Mouse (Mus musculus): ENCODE data around the gene Lbhd1.
A peak's percentile ranks its signal among the peaks of the same experiment; 100 is the strongest.
"Not testable (repeated sequence)": the region's sequence is repeated elsewhere in the genome, so short reads cannot be mapped to it uniquely, and the experiment has no call there.

Lbhd1 gene

DNA sequence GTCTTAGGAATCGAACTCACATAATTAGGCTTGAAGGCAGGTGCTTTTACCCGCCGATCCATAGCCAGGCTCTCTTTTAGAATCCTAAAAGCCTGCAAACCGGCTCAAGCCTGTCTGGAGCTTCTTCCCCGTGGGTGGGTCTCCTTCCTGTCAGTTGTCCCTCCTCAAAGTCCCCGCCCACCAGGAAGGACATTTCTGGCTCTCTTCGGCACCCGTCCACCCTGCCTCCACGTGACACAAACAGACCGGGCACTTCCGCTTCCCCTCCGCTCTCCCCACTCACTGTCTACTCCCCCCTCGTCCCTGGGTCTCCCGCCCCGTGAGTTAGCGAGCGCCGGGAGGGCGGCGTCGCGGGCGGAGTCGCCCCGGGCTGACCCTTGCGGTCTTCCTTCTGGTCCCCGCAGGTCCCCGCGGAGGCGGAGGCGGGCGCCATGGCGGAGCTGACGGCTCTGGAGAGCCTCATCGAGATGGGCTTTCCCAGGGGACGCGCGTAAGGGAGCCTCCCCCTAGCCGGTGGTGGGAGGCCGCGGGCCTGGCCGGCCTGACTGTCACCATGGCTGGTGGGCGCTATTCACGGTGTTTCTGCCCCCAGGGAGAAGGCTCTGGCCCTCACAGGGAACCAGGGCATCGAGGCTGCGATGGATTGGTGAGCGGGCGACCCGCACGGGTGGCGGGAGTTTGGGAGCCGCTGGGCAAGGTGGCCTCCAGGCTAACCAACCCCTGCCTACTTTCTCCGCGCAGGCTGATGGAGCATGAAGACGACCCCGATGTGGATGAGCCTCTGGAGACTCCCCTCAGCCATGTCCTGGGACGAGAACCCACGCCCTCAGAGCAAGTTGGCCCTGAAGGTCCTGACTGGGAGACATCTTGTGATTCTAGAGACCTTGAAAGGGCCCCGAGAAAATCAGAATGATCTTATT, 12.0 kb upstream of the Lbhd1 start, which contains the start of gene Ubxn1:
Gene Ubxn1, plus strand, starts transcription at position 230 of the 920 bp plus-strand sequence.
- DNase-seq (ENCODE audit: low read depth in 1 of 2, low spot score in 2 of 2) = peak; percentile 93 to 94

DNA sequence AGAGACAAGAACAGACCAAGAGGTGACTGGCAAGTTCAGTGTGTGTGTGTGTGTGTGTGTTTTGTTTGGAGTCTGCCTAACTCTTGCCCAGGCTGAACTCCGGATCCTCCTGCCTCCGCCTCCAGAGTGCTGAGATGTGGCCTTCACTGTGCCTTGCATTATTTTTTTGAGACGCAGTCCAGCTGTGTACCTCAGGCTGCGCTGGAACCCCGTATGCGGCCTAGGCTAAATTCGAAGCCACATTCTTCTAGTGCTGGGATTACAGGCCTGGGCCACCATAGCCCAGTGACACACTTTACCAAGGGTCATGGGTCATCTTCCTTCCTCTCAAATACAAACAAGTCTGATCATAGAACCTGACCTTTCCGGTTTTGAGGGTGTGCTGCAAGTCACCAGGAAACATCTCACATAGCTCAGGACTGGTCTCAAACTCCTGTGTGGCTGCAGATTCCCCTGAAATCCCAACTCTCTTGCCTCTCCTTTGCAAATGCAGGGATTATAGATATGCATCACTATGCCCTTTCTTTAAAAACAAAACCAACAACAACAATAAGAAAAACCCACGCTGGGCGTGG, 11.2 kb upstream of the Lbhd1 start:
- DNase-seq (ENCODE audit: low read depth in 1 of 2, low spot score in 2 of 2) = no peak

DNA sequence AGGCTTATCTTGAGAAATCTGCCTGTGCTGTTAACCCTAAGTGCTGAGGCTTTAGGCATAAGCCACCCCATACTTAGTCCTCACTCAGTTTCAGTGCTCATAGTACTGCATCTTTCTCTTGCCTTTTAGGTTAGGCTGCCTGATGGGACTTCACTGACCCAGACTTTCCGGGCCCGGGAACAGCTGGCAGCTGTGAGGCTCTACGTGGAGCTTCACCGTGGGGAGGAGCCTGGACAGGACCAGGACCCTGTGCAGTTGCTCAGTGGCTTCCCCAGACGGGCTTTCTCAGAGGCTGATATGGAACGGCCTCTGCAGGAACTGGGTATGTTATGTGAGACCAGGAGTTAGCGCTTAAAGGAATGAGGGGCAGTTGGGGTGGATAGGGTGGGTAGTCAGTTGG, 8.5 kb upstream of the Lbhd1 start:
- no peak for DNase-seq (ENCODE audit: low read depth in 1 of 2, low spot score in 2 of 2)

DNA sequence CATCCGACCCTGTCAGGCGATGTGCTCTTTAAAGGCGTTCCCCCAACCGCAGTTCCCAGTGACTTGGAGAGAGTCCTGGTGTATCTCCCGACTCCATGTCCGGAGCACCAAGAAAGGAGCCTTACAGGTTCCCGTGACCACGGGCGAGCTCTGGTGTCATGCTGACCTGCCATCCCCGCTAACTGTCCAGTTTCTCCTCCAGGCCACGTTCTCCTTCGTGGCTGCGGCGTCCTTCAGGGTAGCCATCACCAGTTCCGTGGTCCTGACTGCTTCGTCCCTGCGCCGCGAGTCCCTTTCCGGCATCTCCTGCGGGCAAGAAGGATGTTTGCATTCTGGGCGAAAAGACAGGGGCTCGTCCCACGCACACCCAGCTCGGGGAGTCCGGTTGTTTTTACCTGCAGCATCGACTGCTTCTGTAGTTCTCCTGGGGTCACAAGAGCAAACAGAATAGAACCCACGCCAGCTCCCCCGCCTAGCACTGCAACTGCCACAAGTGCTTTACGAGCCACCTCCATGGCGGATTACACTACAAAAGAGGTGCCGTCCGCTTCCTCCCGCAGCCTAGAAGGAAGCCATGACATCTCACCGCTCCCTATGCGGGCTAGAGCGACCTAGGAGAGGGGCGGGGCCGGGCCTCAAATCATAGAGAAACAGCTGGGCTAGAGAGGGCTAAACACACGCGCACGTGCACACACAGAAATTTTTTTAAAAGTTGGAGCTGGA, 3.1 kb upstream of the Lbhd1 start, which contains the start of gene Uqcc3:
Gene Uqcc3, minus strand, starts transcription at position 613 of the 723 bp plus-strand sequence.
- peak; percentile 72 to 85 for DNase-seq (ENCODE audit: low read depth in 1 of 2, low spot score in 2 of 2)

DNA sequence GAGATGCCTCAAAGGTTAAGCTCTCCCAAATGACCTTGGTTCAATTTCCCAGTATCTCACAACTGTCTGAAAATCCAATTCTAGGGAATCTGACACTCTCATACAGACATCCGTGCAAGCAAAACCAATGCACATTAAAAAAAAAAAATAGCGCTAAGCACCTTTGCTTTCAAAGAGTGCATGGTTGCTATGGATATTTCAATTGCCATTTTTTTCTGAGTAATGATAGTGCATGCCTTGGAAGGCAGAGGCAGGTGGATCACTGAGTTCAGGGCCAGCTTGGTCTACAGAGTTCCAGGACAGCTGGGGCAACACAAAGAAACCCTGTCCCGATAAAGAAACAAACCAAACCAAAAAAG, 2.5 kb upstream of the Lbhd1 start:
- no peak for DNase-seq (ENCODE audit: low read depth in 1 of 2, low spot score in 2 of 2)

DNA sequence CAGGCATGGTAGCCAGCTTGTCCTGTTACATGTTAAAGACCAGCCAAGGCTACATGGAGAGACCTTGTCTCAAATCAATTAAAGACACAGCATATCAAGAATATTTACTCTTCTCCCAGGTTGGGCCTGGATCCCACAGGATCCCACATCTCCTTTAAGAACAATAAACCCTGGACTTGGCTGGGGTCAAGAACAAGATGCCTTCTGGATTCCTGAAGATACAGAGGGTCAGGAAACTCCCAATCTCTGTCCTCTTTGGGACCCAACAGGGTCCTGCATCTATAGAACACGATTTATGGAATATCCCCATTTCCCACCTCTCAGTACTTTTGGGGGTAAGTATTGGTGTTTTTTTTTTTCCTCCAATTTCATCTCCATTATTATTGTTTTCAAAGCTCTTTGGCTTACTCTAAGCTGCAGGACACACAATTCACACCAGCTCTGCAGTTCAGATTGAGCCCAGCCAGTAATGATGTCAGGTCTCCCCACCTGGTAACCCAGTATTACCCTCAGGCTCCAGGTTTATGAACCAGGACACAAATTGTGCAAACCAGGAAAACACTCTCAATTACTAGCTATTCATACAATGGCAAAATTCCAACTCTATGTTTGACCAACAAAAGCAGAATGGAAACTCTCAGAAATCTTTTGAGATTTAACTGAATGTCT, 3.5 kb downstream of the Lbhd1 start:
- DNase-seq (ENCODE audit: low read depth in 1 of 2, low spot score in 2 of 2) = no peak

DNA sequence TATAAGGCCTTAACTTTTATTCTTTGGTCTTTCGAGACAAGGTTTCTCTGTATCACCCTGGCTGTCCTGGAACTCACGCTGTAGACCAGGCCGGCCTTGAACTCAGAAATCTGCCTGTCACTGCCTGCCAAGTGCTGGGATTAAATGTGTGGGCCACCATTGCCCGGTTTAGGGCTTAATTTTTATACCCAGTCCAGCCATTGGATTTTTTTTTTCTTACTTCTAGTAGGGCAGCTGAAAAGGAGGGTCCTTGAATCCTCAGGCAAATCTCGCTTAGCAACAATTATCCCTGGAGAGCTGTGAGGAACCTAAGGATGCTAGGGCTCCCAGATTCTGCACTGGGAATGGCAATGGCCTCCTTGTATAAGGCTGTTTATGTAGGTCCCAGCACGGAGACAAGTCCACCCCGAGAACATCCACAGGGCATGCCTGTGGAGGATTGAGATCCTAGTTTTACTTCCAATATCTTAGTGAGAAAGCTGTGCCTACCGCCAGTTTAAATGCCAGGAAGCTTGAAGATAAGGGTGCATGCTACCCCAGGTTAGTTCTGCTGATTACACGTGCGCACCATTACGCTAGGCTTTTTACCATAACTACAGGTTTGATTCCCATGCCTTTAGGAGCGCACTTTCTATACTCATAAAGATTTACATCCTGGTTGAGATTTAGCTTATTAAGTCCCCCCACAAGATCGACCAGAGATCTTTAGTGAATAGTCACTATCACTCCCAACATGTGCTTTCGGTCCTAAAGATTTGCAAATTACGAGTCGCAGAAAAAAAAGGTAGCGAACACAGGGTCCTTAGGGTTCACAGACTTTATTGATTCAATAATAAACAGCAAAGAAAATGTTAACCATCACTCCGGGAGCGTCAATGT, 4.3 kb downstream of the Lbhd1 start:
- no peak for DNase-seq (ENCODE audit: low read depth in 1 of 2, low spot score in 2 of 2)

DNA sequence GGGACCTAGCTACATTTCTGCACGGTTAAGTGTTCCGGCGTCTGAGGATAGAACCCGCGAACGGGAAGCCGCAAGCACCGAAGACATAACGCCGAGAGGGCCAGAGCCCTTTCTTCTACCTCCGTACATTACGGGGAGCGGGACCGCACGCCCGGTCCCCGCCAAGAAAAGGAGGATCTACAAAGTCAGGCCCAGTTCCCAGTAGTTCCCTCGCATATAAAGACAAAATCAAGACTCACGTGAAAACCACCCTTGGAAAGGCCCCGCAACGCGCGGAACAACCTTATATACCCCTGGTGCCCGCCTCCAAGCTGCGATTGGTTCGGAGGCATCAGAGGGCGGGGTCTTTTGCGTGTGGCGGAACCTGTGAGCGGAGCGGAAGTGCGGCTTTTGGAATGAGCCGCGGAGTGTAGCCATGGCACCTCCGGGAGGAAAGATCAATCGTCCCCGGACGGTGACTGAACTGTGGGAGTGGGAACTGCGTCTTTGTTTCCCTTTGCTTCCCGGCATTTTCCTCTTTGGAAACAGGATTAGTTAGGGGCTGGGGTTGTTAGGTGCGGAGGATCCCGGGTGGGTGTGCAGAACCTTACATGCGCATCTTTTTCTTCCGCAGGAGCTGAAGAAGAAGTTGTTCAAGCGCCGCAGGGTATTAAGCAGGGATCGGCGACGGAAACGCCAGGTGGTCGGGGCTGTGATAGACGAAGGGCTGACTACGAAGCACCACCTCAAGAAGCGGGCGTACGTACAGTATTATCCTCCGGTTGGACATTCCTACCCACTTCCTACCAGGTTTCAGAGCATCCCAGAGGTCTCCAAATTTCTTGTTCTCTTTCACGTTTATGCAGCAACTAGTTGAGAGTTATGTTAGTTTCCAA, 5.2 kb downstream of the Lbhd1 start, which contains the start of the genes 1810009A15Rik and Gm49416:
Gene 1810009A15Rik, plus strand, starts transcription at position 343 of the 875 bp plus-strand sequence.
Gene Gm49416, plus strand, starts transcription at position 416 of the 875 bp plus-strand sequence.
- peak; percentile 88 to 89 for DNase-seq (ENCODE audit: low read depth in 1 of 2, low spot score in 2 of 2)

DNA sequence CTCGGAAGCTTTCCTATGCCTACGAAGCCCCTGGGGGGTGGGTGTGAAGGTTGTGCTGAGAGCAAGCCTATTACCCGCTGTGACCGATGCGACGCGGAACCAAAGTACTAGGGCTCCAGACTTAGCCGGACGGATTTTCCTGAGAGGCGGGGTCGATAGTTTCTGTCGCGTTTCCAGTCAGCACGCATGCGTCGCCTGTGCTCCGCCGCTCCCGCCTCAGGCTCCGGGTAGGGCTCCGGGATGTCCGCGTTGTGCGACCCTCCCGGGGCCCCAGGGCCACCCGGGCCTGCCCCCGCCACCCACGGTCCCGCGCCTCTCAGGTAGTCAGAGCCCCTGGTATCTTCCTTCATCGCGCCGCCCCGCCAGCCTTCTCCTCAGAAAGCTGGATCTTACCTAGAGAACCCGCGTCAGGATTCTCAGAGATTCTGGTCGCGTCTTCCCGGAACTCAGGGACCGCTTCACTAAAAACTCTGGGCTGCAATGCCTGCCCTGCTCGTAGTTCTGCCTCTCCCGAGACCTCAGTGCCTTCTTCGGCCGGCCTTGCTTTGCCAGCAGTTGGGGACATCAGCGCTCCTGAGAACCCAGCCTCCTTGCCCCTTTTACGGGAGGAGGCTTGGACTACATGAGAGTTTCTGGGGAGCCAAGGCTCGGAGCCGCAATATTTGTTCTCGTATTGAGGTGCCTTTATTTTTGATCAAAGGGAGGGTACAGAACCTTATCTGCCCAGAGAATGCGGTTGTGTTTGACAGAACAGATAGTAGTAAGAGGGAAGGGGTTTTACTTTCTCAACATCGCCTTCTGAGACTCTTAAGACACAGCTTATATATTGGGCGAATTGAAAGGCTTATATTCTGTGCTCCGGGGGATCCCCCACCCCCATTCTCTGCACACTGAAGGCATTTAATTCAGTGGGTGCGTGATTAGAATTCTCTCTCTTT, 9.6 kb downstream of the Lbhd1 start, which contains the start of gene Ints5:
Gene Ints5, plus strand, starts transcription at position 177 of the 938 bp plus-strand sequence.
- peak; percentile 50 to 70 for DNase-seq (ENCODE audit: low read depth in 1 of 2, low spot score in 2 of 2)

DNA sequence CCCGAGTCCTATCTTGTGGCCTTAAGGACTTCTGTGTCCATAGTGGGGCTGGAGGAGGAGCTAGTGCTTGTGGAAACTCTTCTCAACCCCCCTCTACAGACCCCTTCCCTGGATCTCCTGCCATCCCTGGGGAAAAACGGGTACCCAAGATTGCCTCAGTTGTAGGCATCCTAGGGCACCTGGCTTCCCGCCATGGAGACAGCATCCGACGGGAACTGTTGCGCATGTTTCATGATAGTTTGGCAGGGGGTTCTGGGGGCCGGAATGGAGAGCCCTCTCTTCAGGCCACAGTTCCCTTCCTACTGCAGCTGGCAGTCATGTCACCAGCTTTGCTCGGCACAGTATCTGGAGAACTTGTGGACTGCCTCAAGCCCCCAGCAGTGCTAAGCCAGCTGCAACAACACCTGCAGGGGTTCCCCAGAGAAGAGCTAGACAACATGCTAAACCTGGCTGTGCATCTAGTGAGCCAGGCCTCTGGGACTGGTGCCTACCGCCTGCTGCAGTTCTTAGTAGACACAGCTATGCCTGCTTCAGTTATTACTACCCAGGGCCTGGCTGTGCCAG, 11.9 kb downstream of the Lbhd1 start:
- no peak for DNase-seq (ENCODE audit: low read depth in 1 of 2, low spot score in 2 of 2)

DNA sequence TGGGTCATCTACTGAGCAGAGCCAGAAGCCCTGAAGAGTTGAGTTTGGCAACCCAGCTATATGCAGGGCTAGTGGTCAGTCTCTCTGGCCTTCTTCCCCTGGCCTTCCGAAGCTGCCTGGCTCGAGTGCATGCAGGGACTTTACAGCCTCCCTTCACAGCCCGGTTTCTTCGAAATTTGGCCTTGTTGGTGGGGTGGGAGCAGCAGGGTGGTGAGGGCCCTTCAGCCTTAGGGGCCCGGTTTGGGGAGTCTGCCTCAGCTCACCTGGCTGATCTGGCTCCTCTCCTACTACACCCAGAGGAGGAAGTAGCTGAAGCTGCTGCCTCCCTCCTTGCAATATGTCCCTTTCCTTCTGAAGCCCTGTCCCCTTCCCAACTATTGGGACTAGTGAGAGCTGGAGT, 12.7 kb downstream of the Lbhd1 start:
- not testable (repeated sequence) for DNase-seq (ENCODE audit: low read depth in 1 of 2, low spot score in 2 of 2)

DNA sequence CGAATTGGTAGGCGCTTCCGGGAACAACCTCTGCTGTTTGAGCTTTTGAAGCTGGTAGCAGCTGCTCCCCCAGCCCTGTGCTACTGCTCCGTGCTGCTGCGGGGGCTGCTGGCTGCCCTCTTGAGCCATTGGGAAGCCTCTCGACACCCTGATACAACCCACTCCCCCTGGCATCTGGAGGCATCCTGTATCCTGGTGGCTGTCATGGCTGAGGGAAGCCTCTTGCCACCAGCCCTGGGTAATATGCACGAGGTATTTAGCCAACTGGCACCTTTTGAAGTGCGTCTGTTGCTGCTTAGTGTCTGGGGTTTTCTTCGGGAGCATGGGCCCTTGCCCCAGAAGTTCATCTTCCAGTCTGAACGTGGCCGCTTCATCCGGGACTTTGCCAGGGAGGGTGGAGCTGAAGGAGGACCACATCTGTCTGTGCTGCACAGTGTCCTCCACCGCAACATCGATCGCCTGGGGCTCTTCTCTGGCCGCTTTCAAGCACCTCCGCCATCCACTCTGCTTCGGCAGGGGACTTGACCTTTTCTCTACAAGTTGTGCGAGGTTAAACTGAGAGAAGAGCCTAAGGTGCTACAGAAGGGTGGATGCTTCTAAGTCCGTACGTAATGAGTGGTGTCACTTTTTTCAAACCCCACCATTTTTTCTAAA, 13.8 kb downstream of the Lbhd1 start:
- not testable (repeated sequence) for DNase-seq (ENCODE audit: low read depth in 1 of 2, low spot score in 2 of 2)

DNA sequence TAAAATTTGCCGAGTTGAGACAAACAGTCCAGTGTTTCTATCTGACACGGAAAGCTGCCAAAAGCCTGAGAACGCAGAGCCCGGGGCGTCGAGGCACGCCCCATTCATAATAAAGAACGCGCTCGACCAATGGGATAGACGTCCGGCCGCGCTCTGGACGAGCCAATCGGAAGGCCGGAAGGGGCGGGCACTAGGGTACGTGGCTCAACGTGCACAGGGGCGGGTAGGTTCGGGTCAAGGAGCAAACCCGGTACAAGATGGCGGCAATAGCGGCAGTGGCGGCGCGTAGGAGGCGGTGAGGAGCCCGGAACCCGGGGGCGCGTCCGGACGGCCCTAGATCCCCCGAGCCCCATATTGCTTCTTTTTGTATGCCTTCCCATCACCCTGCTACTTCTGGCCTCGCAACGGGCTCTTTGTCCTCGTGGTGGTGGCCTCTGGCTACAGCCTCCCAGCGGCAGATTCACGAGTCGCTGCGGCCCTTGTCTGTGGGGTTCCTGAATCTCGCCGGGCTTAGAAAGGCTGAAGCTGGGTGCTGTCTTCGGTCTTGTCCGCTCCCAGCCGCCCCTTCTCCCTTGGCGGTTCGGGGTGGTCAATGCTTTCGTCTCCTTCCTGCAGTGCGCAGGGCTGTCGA, 14.4 kb downstream of the Lbhd1 start, which contains the start of gene Ganab:
Gene Ganab, plus strand, starts transcription at position 207 of the 631 bp plus-strand sequence.
- DNase-seq (ENCODE audit: low read depth in 1 of 2, low spot score in 2 of 2) = peak; percentile 87 to 90

DNA sequence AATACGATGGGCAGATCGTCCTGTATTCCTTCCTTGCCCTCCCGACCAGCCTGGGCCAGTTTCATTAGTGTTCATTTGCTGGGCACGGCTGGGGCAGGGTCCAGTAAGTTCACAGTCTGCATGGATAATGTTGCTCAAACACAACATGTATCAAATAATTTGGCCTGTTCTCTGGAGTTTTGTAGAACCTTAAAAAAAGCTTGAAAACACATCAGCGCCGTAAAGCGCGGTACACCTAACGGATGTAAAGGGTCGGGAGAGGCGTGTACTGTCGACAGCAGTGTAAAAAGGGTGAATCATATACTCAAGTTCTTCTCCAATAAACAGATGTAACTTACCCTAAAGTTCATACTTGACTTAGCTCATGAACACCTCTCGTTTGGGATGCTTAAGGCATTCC, 15.0 kb downstream of the Lbhd1 start:
- DNase-seq (ENCODE audit: low read depth in 1 of 2, low spot score in 2 of 2) = no peak

DNA sequence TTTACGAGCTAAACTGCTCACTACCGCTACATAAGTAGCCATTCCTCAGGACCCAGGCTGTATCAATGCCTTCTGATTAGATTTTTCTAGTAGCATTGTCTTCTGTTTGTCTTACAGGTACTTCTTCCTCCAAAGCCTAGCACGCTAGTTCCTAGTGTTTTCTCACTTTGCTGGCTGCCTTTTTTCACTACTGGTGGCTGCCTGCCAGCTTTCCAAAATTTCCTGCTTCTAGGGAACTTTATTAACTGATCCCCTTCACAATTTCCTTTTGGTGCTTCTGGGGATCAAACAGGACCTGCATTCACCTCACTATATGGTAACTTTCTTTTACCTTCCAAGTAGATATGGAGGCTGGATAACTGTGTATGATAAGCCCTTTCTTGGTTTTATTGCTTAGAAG, 15.5 kb downstream of the Lbhd1 start:
- DNase-seq (ENCODE audit: low read depth in 1 of 2, low spot score in 2 of 2) = no peak

DNA sequence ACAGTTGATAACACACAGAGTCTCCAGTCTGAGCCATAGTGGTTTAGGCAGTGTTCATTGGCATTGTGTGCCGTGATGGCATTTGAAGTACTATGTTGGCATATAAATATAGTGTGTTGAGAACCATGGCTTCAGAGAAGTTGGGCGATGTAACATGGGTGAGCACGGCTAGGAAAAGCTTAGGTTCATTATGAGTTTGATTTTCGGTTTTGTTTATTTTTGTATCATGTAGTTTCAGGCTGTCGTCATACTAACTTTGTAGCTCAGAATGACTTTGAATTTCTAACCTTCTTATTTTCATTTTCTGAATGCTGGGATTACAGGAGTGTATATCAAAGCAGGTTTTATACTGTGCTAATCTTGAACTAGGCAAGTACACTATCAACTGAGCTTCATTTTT, 19.9 kb downstream of the Lbhd1 start:
- DNase-seq (ENCODE audit: low read depth in 1 of 2, low spot score in 2 of 2) = no peak
